ENCODE assay signal across 19 mouse cellular contexts in the genomic region with DNA sequence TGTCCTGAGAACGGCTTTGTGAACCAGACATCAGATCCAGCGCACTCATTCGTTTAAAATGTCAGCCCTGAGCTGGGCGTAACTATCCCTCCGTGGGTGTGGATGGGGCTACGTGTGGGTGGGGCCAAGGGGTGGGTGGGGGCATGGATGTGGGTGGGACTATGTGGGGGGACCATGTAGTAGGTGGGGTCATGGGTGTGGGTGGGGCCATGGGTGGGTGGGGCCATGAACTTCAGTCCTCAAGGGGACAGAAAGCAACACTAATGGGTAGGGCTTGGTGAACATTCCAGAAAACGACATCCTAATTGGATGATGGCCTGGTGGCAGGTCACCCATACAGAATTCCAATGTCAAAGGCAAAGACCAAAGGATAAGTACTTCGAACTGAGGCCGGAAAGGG. TPM values are rescaled to one million over a fixed set of nuclear protein-coding genes. Genes with fewer than 3 reads are reported as not detected.
"Had no signal": no experiment of that assay in that cellular context is flagged by ENCODE, and none has a peak within 500 bp of the region (broad histone marks: within the 10 kb centered on the region; RNA-seq: fewer than 3 reads in every experiment).

No protein-coding gene starts in this region.

- H3K4me1 ChIP-seq: liver, embryonic 15.5 days; lung, embryonic 15.5 days had no signal

- H3K27me3 ChIP-seq: limb, embryonic 15.5 days; liver, embryonic 15.5 days; lung, embryonic 15.5 days; stomach, embryonic 15.5 days had no signal

- H3K9ac ChIP-seq: limb, embryonic 12.5 days; limb, embryonic 15.5 days; liver, embryonic 15.5 days; lung, embryonic 15.5 days; midbrain, embryonic 12.5 days; neural tube, embryonic 13.5 days; stomach, embryonic 15.5 days had no signal

- DNase-seq: kidney, adult 2 months; kidney, postnatal 25 days; left cerebral cortex, postnatal 4 days; lung, adult 18-20 months; lung, postnatal 10 days; lung, postnatal 36 days; retina, postnatal 1 day; right cerebral cortex, postnatal 25 days; spleen, adult 18-20 months; thymus, postnatal 4 days had no signal

- H3K36me3 ChIP-seq: limb, embryonic 12.5 days; limb, embryonic 15.5 days; liver, embryonic 15.5 days; lung, embryonic 15.5 days; midbrain, embryonic 12.5 days; neural tube, embryonic 13.5 days; stomach, embryonic 15.5 days had no signal

- H3K4me2 ChIP-seq: limb, embryonic 12.5 days; limb, embryonic 15.5 days; liver, embryonic 15.5 days; lung, embryonic 15.5 days; midbrain, embryonic 12.5 days; neural tube, embryonic 13.5 days; stomach, embryonic 15.5 days had no signal

- H3K4me3 ChIP-seq: limb, embryonic 12.5 days; limb, embryonic 15.5 days; liver, embryonic 15.5 days; lung, embryonic 15.5 days; midbrain, embryonic 12.5 days; myocyte; neural tube, embryonic 13.5 days; stomach, embryonic 15.5 days had no signal

- H3K27ac ChIP-seq: kidney, postnatal 0 days; limb, embryonic 12.5 days; limb, embryonic 15.5 days; liver, embryonic 15.5 days; lung, embryonic 15.5 days; neural tube, embryonic 13.5 days; stomach, embryonic 15.5 days had no signal

- H3K9me3 ChIP-seq: limb, embryonic 12.5 days; limb, embryonic 15.5 days; liver, embryonic 15.5 days; lung, embryonic 15.5 days; midbrain, embryonic 12.5 days; neural tube, embryonic 13.5 days; stomach, embryonic 15.5 days had no signal

RNA-seq across cellular contexts. Expression of a gene that starts 54.7 kb away (rescaled TPM):
- polyA plus RNA-seq: limb, embryonic 12.5 days; liver, embryonic 15.5 days; midbrain, embryonic 12.5 days had no signal
